Mouse (Mus musculus) cortical plate, adult 2 months (tissue): Measurements from ENCODE around the gene Ctdspl. TPM values are rescaled to one million over a fixed set of nuclear protein-coding genes. Genes with fewer than 3 reads are reported as not detected.

Experiments used
- H3K27ac ChIP-seq: fragments of 200-500 bp; 2 replicates; pipeline ENCODE4 v1.5.1; 2012; ENCODE audit warnings: low read length, control low read depth, inconsistent platforms; ENCODE audit not compliant: insufficient read depth
- H3K4me1 ChIP-seq: fragments of 200-500 bp; 2 replicates; pipeline ENCODE4 v1.6.1; 2011; ENCODE audit warnings: low read length; ENCODE audit not compliant: control insufficient read depth, insufficient read depth
- H3K4me3 ChIP-seq: fragments of 200-500 bp; 2 replicates; pipeline ENCODE4 v1.5.1; 2011; ENCODE audit warnings: mild to moderate bottlenecking, low read length, control low read depth; ENCODE audit not compliant: insufficient read depth
- CTCF ChIP-seq: fragments of 200-500 bp; IDR thresholded peaks from 2 replicates; pipeline ENCODE4 v1.5.1; 2011; ENCODE audit warnings: mild to moderate bottlenecking, control low read depth, low read length; ENCODE audit not compliant: insufficient read depth; ENCODE audit errors: extremely low read depth
- POLR2A ChIP-seq: fragments of 200-500 bp; IDR thresholded peaks from 2 replicates; pipeline ENCODE4 v1.6.1; 2011; ENCODE audit warnings: mild to moderate bottlenecking, low read length, control low read depth; ENCODE audit not compliant: insufficient read depth; ENCODE audit errors: extremely low read depth
- polyA plus RNA-seq: library from polyadenylated mRNA; depleted of rRNA; stranded (reverse); fragments of >200 nt; gene quantifications from 2 replicates; pipeline ENCODE4 v1.2.3, GENCODE M21; 2012

Ctdspl gene
- polyA plus RNA-seq, 1 experiment: 30.3 TPM

- no peak overlapping the region for H3K4me3 ChIP-seq
- peak; percentile 54 for TF ChIP-seq CTCF
- TF ChIP-seq POLR2A: no peak
- H3K27ac ChIP-seq: no peak overlapping the region
- H3K4me1 ChIP-seq: peaks cover 8% of the 10 kb centered on the region
These were observed 103.3 kb downstream of the Ctdspl start for GRCm38 (mm10) chr9:119029568-119029967.

- Histone ChIP-seq H3K4me1 (peaks cover 10% of the 10 kb centered on the region), H3K27ac (no peak overlapping the region)
- no peak for TF ChIP-seq CTCF
- no peak for TF ChIP-seq POLR2A
These were observed 104.8 kb downstream of the Ctdspl start for GRCm38 (mm10) chr9:119031038-119031437.

GRCm38 (mm10) chr9:119031772-119032171 is 105.5 kb downstream of the Ctdspl start:
- H3K4me3 ChIP-seq: no peak overlapping the region
- no peak for TF ChIP-seq CTCF
- no peak for TF ChIP-seq POLR2A
- peaks cover 10% of the 10 kb centered on the region for H3K4me1 ChIP-seq
- peak overlapping the region; percentile 18; the same call in 1 of the 2 replicates for H3K27ac ChIP-seq

More at GRCm38 (mm10) chr9:119031038-119031437, 104.8 kb downstream of the Ctdspl start:
- H3K4me3 ChIP-seq: no peak overlapping the region

- Histone ChIP-seq H3K27ac (no peak overlapping the region), H3K4me1 (peaks cover 11% of the 10 kb centered on the region), H3K4me3 (no peak overlapping the region)
- TF ChIP-seq POLR2A (no peak), CTCF (no peak)
These were observed 106.3 kb downstream of the Ctdspl start for GRCm38 (mm10) chr9:119032538-119032937.

- TF ChIP-seq POLR2A (no peak), CTCF (no peak)
- Histone ChIP-seq H3K4me3 (no peak overlapping the region), H3K27ac (peak overlapping the region; percentile 36; the same call in 1 of the 2 replicates), H3K4me1 (peaks cover 12% of the 10 kb centered on the region)
These were observed 107.1 kb downstream of the Ctdspl start for GRCm38 (mm10) chr9:119033111-119033921.

- Histone ChIP-seq H3K27ac (no peak overlapping the region), H3K4me3 (no peak overlapping the region), H3K4me1 (peaks cover 12% of the 10 kb centered on the region)
- TF ChIP-seq POLR2A: no peak
- TF ChIP-seq CTCF: no peak
These were observed 107.8 kb downstream of the Ctdspl start for GRCm38 (mm10) chr9:119034069-119034468.

- Histone ChIP-seq H3K27ac (no peak overlapping the region), H3K4me1 (peaks cover 12% of the 10 kb centered on the region), H3K4me3 (no peak overlapping the region)
- TF ChIP-seq CTCF: no peak
- TF ChIP-seq POLR2A: no peak
These were observed 108.7 kb downstream of the Ctdspl start for GRCm38 (mm10) chr9:119034676-119035665.

- peaks cover 12% of the 10 kb centered on the region for H3K4me1 ChIP-seq
- H3K27ac ChIP-seq: peak overlapping the region; percentile 6; the same call in 1 of the 2 replicates
- TF ChIP-seq POLR2A (no peak), CTCF (no peak)
- H3K4me3 ChIP-seq: no peak overlapping the region
These were observed 109.6 kb downstream of the Ctdspl start for GRCm38 (mm10) chr9:119035836-119036235.

- Histone ChIP-seq H3K27ac (no peak overlapping the region), H3K4me1 (peaks cover 12% of the 10 kb centered on the region), H3K4me3 (no peak overlapping the region)
- TF ChIP-seq POLR2A (no peak), CTCF (no peak)
These were observed 111.0 kb downstream of the Ctdspl start for GRCm38 (mm10) chr9:119037076-119037730.
